Mouse (Mus musculus): ENCODE data around the gene Brd3os. TPM values are rescaled to one million over a fixed set of nuclear protein-coding genes. Genes with fewer than 3 reads are reported as not detected.
A peak's percentile ranks its signal among the peaks of the same experiment; 100 is the strongest.

Brd3os gene
- polyA plus RNA-seq, 1 experiment from 2014 or later: 42.7 TPM

DNA sequence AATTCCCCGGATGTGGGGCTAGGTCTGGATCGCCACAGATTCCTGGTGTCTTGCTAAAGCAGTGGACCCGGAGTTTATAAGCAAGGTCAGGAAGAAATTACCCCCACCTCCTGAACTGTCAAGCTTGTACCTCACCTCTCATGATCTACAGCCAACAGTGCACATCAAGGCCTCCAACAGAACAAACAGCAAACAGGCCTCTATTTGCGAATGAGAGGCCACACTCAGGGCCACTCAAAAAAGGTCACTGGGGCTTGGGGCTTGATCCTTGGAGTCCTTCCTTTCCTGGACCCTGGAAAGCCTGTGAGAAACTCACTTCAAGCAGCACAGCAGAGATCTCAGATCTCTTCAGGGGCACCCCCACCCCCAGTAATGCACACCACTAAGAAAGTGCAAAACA is 31.8 kb downstream of the Brd3os start:
- no peaks in the 10 kb centered on the region for H3K9me3 ChIP-seq
- 33% methylated on average over 4 of the region's 4 CpGs for WGBS
- peaks cover 63% of the 10 kb centered on the region for H3K4me1 ChIP-seq
- no peak for ATAC-seq (replicated peaks)
- H3K27ac ChIP-seq: no peak overlapping the region
- no peaks in the 10 kb centered on the region for H3K36me3 ChIP-seq (replicated peaks)
- H3K4me2 ChIP-seq: peak overlapping the region; percentile 96
- no peaks in the 10 kb centered on the region for H3K27me3 ChIP-seq (replicated peaks)
- peak overlapping the region; percentile 78 for H3K4me3 ChIP-seq
- peak overlapping the region; percentile 88 for H3K9ac ChIP-seq

DNA sequence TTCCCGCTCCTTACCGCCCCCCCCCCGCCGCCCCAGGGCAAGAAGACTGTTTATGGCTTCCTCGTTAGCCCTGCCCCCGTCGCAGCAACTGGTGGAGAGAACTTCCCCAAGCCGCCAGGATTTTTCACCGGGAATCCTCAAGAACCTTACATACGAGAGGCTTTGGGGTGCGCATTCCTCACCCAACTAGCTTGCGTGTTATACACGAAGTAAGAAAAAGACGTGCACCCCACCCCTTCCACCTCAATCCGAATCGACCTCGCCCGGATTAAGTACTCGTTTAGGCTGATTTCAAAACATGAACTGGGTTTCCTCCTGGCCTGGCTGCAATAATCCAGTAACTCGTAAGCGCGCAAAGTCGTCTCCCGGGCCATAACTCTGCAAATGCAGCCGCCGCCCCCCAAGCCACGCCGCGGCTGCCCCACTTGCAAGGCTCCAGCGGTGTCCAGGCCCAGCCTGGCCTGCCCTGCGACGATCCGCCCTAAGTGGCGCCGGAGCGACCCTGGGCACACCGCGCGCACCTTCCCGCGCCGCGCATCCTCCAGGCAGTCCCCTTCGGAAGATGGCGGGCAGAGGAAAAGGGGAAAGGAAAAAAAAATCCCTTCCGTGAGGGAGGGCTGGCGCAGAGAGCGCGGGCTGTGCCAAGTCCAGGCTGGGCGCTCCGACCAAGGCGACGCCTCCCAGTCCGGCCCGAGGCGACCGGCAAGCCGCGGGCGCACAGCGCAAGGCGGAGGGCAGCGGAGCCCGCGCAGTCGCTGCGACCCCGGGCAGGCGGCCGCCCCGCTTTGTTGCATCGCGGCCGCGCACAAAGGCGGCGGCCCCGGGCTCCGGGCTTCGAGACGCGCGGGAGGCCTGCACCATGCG is 32.7 kb downstream of the Brd3os start:
- Histone ChIP-seq H3K27ac (peak overlapping the region; percentile 96), H3K4me2 (peak overlapping the region; percentile 96), H3K36me3 (replicated peaks) (no peaks in the 10 kb centered on the region), H3K4me3 (peak overlapping the region; percentile 78), H3K4me1 (peaks cover 54% of the 10 kb centered on the region), H3K9ac (peak overlapping the region; percentile 88), H3K27me3 (replicated peaks) (no peaks in the 10 kb centered on the region), H3K9me3 (no peaks in the 10 kb centered on the region)
- peak; percentile 65 for ATAC-seq (replicated peaks)
- WGBS: under 1% methylated on average over 79 of the region's 84 CpGs

DNA sequence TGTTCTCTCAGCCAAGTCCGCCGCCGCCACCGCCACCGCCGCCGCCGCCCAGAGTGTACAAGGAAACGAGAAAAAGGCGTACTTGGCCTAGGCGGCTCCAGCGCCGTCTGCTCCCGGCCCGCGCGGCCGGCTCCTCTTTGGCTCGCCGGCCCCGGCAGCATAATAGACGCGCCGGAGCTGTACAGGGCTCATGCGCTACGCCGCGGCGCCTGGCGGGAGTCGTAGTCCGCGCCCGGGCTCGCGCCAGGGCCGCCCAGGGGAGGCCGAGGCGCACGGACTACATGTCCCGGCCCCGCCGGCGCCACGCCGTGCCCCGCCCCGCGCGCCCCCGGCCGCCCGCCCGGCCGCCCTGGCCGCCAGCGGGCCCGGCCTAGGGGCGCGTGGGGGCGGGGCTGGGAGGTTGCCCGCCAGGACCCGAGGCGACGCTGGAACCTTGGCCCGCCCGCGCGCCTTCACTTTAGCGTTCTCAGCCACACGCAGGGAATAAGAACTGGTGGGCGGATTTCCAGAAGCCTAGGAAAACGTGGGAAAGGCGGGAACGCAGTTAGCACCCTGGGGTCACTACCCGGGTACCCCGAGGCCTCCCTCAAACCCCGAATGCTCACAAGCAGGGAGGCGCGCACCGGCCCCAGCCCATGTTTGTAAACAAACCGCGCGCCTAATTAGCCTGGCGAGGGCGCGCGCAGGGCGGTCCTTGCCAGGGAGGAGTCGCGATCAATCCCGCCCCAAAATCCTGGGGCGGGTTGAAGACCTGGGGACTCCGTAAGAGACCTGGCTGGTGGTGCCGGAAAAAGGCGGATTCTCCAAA is 33.6 kb downstream of the Brd3os start:
- no peaks in the 10 kb centered on the region for H3K9me3 ChIP-seq
- H3K36me3 ChIP-seq (replicated peaks): no peaks in the 10 kb centered on the region
- H3K4me1 ChIP-seq: peaks cover 45% of the 10 kb centered on the region
- WGBS: under 1% methylated on average over 75 of the region's 96 CpGs
- peak overlapping the region; percentile 88 for H3K9ac ChIP-seq
- H3K4me2 ChIP-seq: peak overlapping the region; percentile 96
- no peaks in the 10 kb centered on the region for H3K27me3 ChIP-seq (replicated peaks)
- peak overlapping the region; percentile 96 for H3K27ac ChIP-seq
- ATAC-seq (replicated peaks): peak; percentile 99
- peak overlapping the region; percentile 78 for H3K4me3 ChIP-seq

DNA sequence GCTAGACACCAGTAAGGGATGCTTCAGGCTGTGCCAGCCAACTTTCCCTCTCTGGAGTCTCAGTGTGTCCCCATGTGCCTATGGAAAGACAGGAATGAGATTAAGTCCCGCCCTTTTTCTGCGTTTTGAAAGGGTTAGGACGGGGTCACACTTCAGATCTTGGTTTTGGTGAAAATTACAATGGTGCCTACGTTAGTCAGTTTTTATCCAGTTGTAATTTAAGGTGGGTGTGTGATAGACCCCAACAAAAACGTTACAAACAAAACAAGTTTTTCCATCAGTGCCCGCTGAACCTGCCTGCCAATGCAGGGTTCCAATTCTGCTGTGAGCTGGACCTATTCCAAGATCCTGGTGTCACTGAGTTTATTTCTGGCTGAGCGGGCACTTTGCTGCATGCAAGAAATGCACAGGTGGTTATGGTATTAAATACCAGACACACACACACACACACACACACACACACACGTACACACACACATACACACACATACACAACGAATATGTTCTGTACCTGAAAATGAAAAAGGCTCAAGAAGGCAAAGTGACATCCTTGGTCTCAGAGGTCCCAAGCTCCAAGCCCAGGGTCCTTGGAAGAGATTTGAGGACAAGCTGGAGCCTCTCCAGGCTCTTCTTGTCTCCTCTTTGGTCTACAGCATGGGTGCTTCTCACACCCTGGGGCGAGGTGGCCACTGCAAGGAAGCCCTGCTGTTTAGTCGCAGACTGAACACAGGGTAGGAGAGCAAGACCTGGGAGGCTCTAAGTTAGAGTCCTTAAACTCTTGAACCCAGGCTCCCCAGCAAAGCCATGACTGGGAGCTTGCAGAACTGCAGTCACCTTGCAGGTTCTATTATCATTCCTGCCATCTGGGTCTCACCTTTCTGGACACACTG is 34.4 kb downstream of the Brd3os start:
- Histone ChIP-seq H3K9ac (peak overlapping the region; percentile 71), H3K4me2 (peak overlapping the region; percentile 78), H3K27me3 (replicated peaks) (no peaks in the 10 kb centered on the region), H3K27ac (peak overlapping the region; percentile 91), H3K4me1 (peaks cover 37% of the 10 kb centered on the region), H3K4me3 (peak overlapping the region; percentile 78), H3K9me3 (no peaks in the 10 kb centered on the region), H3K36me3 (replicated peaks) (no peaks in the 10 kb centered on the region)
- no peak for ATAC-seq (replicated peaks)
- 27% methylated on average over 11 of the region's 11 CpGs for WGBS

DNA sequence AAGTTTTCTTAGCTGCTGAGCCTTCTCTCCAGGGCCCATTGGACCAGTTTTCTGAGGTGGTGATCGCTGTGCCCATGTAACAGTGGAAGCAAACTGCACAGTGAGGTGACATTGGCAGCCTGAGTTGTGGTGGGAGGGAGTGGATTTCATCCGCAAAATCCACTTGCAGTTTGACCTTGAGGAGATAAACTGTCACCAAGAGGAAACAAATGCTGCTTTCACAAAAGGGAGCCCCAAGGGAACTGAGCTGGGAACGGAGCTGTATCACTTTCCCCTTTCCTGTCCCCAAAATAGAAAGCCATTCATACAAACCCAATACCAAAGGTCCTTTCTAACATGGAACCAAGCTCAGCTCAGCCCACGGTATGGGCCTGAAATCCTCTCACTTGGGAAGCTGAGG is 37.7 kb downstream of the Brd3os start:
- H3K4me2 ChIP-seq: no peak overlapping the region
- H3K9me3 ChIP-seq: no peaks in the 10 kb centered on the region
- no peak overlapping the region for H3K4me3 ChIP-seq
- H3K4me1 ChIP-seq: peaks cover 7% of the 10 kb centered on the region
- H3K36me3 ChIP-seq (replicated peaks): no peaks in the 10 kb centered on the region
- H3K27me3 ChIP-seq (replicated peaks): no peaks in the 10 kb centered on the region
- 81% methylated on average over 4 of the region's 4 CpGs for WGBS
- no peak for ATAC-seq (replicated peaks)
- no peak overlapping the region for H3K27ac ChIP-seq
- no peak overlapping the region for H3K9ac ChIP-seq

DNA sequence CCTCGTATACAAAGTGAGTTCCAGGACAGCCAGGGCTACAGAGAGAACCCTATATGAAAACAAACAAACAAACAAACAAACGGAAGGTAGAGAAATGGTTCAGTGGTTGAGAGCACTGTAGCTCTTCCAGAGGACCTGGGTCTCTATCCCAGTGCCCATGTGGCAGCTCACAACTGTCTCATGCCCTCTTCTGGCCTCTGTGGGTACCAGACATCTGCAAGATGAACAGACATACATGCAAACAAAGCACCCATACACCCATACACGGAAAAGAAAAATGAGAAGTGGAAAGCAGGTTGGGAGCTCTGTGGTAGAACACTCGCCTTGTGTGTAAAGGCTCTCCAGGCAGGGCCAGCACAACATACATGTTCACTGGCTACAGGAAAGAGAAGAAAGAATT is 38.2 kb downstream of the Brd3os start:
- no peak overlapping the region for H3K4me3 ChIP-seq
- peaks cover 7% of the 10 kb centered on the region for H3K4me1 ChIP-seq
- no peak overlapping the region for H3K4me2 ChIP-seq
- no peak overlapping the region for H3K9ac ChIP-seq
- H3K36me3 ChIP-seq (replicated peaks): no peaks in the 10 kb centered on the region
- no peak for ATAC-seq (replicated peaks)
- 72% methylated on average over 4 of the region's 4 CpGs for WGBS
- no peaks in the 10 kb centered on the region for H3K9me3 ChIP-seq
- no peak overlapping the region for H3K27ac ChIP-seq
- H3K27me3 ChIP-seq (replicated peaks): no peaks in the 10 kb centered on the region

DNA sequence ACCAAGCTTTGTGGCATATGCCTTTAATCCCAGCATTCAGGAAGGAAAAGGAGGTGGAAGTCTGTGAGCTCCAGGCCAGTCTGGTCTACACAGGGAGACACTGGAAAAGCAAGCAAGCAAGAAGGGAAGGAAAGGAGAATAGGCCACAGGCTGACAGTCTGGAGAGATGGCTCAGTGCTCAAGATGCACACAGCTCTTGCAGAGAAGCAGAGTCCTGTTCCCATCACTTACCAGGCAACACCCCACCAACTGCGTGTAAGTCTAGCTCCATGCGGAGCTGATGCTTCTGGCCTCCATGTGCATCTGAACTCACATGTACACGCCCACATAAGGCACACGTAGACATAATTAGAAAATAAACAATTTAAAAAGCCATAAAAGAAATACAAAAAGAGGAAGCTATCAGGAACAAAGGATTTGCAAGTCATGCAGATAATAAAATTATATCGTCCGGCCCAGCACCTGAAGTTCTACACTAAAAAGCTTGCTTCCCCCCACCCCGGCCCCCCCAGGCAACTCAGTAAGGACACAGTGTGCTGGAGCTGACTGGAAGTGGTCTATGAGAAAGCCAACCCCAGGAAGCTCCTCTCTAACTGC is 40.2 kb downstream of the Brd3os start:
- ATAC-seq (replicated peaks): no peak
- H3K27ac ChIP-seq: no peak overlapping the region
- H3K4me2 ChIP-seq: no peak overlapping the region
- H3K36me3 ChIP-seq (replicated peaks): no peaks in the 10 kb centered on the region
- H3K4me3 ChIP-seq: no peak overlapping the region
- no peaks in the 10 kb centered on the region for H3K4me1 ChIP-seq
- no peak overlapping the region for H3K9ac ChIP-seq
- no peaks in the 10 kb centered on the region for H3K9me3 ChIP-seq
- 81% methylated on average over 7 of the region's 7 CpGs for WGBS
- no peaks in the 10 kb centered on the region for H3K27me3 ChIP-seq (replicated peaks)

DNA sequence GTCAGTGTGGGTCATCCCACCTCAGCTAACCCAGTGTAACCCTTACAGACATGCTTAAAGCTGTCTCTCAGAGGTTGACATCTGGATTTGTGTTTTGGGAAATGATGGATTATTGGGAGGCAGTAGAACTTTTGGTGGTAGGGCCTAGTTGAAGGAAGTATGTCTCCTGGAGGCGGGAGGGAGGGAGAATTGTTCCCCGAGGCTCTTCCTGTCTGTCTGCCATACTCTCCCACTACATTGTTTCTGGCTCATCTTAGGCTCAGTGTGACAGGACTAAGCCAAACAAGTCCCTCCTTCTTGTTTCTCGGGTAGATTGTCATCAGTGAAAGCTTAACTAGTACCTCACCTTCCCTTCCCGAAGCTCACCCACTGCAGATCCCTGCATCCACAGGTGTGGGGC is 44.6 kb downstream of the Brd3os start:
- Histone ChIP-seq H3K27ac (no peak overlapping the region), H3K4me1 (no peaks in the 10 kb centered on the region), H3K9me3 (no peaks in the 10 kb centered on the region), H3K27me3 (replicated peaks) (no peaks in the 10 kb centered on the region), H3K4me3 (no peak overlapping the region), H3K9ac (no peak overlapping the region), H3K4me2 (no peak overlapping the region), H3K36me3 (replicated peaks) (no peaks in the 10 kb centered on the region)
- 68% methylated on average over 4 of the region's 4 CpGs for WGBS
- ATAC-seq (replicated peaks): no peak

DNA sequence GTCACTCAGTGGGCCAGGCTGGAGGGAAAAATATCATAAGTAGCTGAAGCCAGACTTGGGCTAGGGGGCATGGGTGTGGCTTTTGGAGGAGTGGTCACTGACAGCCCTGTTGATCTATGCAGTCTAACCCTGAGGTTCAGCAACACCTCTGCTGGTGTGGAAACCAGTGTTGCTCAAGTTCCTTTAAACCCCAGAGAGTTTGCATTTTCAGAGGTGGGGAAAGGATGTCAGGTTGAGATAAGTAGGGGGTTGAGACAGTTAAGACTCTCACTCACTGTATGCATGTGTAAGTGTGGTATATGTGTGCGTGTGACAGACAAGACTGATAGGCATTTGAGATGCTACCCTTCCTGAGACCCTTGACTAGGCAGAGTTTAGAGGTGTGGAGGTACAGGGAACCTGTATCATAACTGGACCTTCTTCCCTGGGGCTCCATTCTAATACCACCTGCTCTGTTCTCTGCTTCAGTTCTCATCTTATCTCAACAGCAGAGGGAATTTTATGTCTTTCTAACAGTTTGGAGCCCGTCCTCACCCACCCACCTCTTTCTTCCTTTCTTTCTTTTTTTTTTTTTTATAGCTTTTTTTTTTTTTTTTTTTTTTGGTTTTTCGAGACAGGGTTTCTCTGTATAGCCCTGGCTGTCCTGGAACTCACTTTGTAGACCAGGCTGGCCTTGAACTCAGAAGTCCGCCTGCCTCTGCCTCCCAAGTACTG is 45.4 kb downstream of the Brd3os start:
- Histone ChIP-seq H3K27ac (no peak overlapping the region), H3K4me2 (no peak overlapping the region), H3K9me3 (no peaks in the 10 kb centered on the region), H3K4me1 (no peaks in the 10 kb centered on the region), H3K4me3 (no peak overlapping the region), H3K27me3 (replicated peaks) (no peaks in the 10 kb centered on the region), H3K9ac (no peak overlapping the region), H3K36me3 (replicated peaks) (no peaks in the 10 kb centered on the region)
- no peak for ATAC-seq (replicated peaks)
- 88% methylated on average over 3 of the region's 4 CpGs for WGBS

DNA sequence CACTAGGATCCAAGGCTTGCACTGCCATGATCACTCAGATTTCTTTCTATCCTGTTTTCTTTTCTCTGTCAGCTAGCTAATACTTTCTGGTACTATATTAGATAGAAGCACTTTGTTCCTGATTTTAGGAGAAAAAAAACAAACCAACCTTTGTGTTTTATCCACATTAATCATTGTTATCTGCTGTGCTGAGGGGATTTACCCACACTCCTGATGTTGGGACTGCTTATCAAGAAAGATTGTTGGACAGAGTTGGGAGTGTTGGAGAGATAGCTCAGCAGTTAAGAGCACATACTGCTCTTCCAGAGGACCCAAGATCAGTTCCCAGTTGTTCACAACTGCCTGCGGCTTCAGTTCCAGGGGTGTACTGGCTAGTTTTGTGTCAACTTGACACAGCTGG is 46.2 kb downstream of the Brd3os start:
- Histone ChIP-seq H3K36me3 (replicated peaks) (no peaks in the 10 kb centered on the region), H3K9me3 (no peaks in the 10 kb centered on the region), H3K4me1 (no peaks in the 10 kb centered on the region), H3K27ac (no peak overlapping the region), H3K4me2 (no peak overlapping the region), H3K27me3 (replicated peaks) (no peaks in the 10 kb centered on the region), H3K4me3 (no peak overlapping the region), H3K9ac (no peak overlapping the region)
- 94% methylated on average over 1 of the region's 1 CpGs for WGBS
- no peak for ATAC-seq (replicated peaks)

DNA sequence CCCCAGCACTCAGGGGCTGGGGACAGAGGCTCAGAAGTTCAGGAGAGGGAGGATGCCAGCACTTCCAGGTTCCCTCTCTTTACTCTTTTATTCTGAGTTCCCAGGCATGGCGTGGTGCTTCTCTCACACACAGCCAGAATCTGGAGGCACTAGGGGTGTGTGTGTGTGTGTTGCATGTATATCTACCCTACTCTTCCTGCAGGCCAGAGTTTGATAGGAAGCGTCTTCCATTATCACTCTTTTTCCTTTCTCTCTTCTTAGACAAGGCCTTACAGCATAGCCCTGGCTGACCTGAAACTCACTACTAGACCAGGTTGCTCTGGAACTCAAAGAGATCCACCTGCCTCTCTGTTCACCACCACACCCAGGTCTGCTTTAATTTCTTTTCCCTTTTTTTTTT is 48.8 kb downstream of the Brd3os start:
- Histone ChIP-seq H3K4me3 (no peak overlapping the region), H3K36me3 (replicated peaks) (no peaks in the 10 kb centered on the region), H3K9me3 (no peaks in the 10 kb centered on the region), H3K4me1 (no peaks in the 10 kb centered on the region), H3K27ac (no peak overlapping the region), H3K9ac (no peak overlapping the region), H3K27me3 (replicated peaks) (no peaks in the 10 kb centered on the region), H3K4me2 (no peak overlapping the region)
- 88% methylated on average over 2 of the region's 2 CpGs for WGBS
- ATAC-seq (replicated peaks): no peak
